Mouse (Mus musculus): Measurements from ENCODE around the gene Chrdl1.

DNA sequence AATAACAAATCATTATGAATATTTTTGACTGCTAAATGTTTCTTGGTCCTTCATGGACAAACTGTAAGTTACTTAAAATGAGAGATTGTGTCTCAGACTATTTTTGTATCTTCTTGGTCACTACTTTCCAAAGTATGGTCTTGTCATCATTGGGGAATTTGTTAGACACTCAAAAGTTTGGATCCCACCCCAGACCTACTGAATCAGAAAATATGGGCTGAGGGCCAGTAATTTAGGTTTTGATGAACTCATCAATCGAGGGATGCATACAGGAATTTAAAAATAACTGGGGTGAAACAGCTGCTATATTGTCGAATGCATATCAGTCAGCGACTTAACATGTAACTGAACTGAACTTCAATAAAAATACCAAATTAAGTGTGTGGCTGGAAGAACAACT, 80.9 kb downstream of the Chrdl1 start:
- TF ChIP-seq CTCF (IDR thresholded peaks at IDR 0.05; ENCODE audit: control insufficient read depth, insufficient read depth, insufficient read length): no peak
- no peak for TF ChIP-seq MYOG (IDR thresholded peaks at IDR 0.05; ENCODE audit: control insufficient read depth, extremely low read depth, insufficient read length)
- no peak for TF ChIP-seq USF1 (IDR thresholded peaks at IDR 0.05; ENCODE audit: low read depth)
- no peak for TF ChIP-seq CEBPB (IDR thresholded peaks at IDR 0.05; ENCODE audit: low read depth)
- no peak for TF ChIP-seq FOSL1 (IDR thresholded peaks at IDR 0.05; ENCODE audit: insufficient read depth, low read length, poor library complexity, severe bottlenecking)
- no peak for TF ChIP-seq MAX (IDR thresholded peaks at IDR 0.05)
